Mouse (Mus musculus): ENCODE results near the gene Snrpd3. TPM values are rescaled to one million over a fixed set of nuclear protein-coding genes. Genes with fewer than 3 reads are reported as not detected.

Gene Snrpd3
- polyA plus RNA-seq, 1 experiment from 2014 or later: 58.8 TPM

DNA sequence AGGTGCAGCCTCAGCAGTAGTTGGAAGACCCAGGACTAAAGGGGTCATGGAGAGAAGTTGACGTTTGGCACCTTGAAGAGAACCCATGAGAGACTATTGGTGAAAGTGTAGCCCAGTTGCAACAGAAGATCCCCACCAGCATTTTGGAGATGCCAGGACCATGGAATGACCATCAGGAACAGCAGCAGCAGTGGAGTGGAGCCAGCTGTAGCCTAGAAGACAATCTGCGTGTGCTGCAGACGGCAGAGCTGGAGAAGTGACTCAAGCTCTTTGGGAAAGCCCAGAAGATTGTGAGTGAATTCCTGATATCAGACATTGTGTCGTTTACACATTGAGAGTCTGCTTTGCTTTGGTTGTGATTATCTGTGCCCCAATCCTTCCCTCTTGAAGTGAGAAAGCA is 35.6 kb upstream of the Snrpd3 start:
- H3K4me2 ChIP-seq (ENCODE audit: low read depth, low read length): no peak overlapping the region
- H3K36me3 ChIP-seq (replicated peaks; ENCODE audit: insufficient read depth, low read length): no peaks in the 10 kb centered on the region
- no peak overlapping the region for H3K4me3 ChIP-seq (ENCODE audit: low read depth, low read length)
- H3K27me3 ChIP-seq (ENCODE audit: insufficient read depth, low read length): no peaks in the 10 kb centered on the region
- ATAC-seq: no peak
- H3K9ac ChIP-seq (replicated peaks): no peak overlapping the region
- H3K4me1 ChIP-seq (ENCODE audit: insufficient read depth): 0 out of 2 replicates have a peak, but pooled peaks cover 5% of the 10 kb centered on the region
- WGBS (ENCODE audit: insufficient replicate concordance): 70% methylated on average over 4 of the region's 4 CpGs
- H3K9me3 ChIP-seq (ENCODE audit: low read length): no peaks in the 10 kb centered on the region
- no peak for DNase-seq
- no peak for TF ChIP-seq EP300 (IDR thresholded peaks at IDR 0.05; ENCODE audit: low read depth)
- no peak for TF ChIP-seq CTCF (IDR thresholded peaks at IDR 0.05; ENCODE audit: low read depth)
- no peak overlapping the region for H3K27ac ChIP-seq (ENCODE audit: low read depth)

DNA sequence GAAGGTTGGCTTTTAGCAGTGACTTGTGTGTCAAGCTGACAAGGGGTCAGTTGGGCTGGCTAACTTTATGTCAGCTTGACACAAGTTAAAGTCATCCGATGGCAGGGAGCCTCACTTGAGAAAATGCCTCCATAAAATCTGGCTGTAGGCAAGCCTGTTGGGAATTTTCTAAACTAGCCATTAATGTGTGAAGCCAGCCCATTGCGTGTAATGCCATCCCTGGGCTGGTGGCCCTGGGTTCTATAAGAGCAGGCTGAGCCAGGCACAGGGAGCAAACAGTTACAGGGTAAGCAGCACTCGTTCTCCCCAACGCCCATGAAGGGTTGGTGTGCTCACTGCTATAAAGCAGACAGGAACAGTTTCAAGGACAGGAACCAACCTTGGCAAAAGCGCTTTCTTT is 35.1 kb upstream of the Snrpd3 start:
- H3K36me3 ChIP-seq (replicated peaks; ENCODE audit: insufficient read depth, low read length): no peaks in the 10 kb centered on the region
- 79% methylated on average over 5 of the region's 5 CpGs for whole genome bisulfite sequencing (ENCODE audit: insufficient replicate concordance)

DNA sequence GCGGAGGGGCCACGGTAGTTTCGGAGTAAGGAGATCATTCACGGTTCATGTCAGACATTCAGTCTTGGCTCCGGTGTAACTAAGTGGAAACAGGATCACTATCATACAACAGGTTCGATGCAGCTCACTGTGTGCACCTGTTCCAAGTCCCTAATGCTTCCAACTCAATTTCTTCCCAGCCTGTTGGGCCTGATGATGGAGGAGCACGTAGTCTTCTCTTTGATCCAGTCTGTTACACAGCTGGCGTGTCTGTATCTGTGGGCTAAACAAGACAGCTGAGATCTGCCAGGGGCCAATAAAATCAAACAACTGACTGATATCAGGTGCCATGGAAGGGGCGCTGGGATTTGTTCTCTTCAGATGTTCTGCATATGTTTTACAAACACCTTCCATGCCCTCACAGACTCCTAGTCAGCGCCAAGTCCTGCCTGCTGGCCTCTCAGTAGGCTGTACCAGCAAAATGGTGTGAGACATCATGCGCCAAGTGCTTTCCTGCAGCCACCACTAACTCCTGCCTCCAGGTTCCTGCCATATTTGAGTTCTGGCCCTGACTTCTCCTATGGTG is 34.4 kb upstream of the Snrpd3 start:
- H3K36me3 ChIP-seq (replicated peaks; ENCODE audit: insufficient read depth, low read length): no peaks in the 10 kb centered on the region
- no peaks in the 10 kb centered on the region for H3K4me1 ChIP-seq (ENCODE audit: insufficient read depth)
- no peak overlapping the region for H3K9ac ChIP-seq (replicated peaks)
- no peak overlapping the region for H3K4me3 ChIP-seq (ENCODE audit: low read depth, low read length)
- WGBS (ENCODE audit: insufficient replicate concordance): 86% methylated on average over 11 of the region's 11 CpGs
- no peak overlapping the region for H3K4me2 ChIP-seq (ENCODE audit: low read depth, low read length)
- ATAC-seq (no peak), DNase-seq (no peak)
- no peaks in the 10 kb centered on the region for H3K9me3 ChIP-seq (ENCODE audit: low read length)
- TF ChIP-seq CTCF (IDR thresholded peaks at IDR 0.05; ENCODE audit: low read depth) (no peak), EP300 (IDR thresholded peaks at IDR 0.05; ENCODE audit: low read depth) (no peak)
- no peak overlapping the region for H3K27ac ChIP-seq (ENCODE audit: low read depth)
- H3K27me3 ChIP-seq (ENCODE audit: insufficient read depth, low read length): no peaks in the 10 kb centered on the region

More for the DNA sequence above, 35.1 kb upstream of the Snrpd3 start:
- TF ChIP-seq EP300 (IDR thresholded peaks at IDR 0.05; ENCODE audit: low read depth) (no peak), CTCF (IDR thresholded peaks at IDR 0.05; ENCODE audit: low read depth) (no peak)
- H3K4me3 ChIP-seq (ENCODE audit: low read depth, low read length): no peak overlapping the region
- no peak overlapping the region for H3K4me2 ChIP-seq (ENCODE audit: low read depth, low read length)
- no peak overlapping the region for H3K27ac ChIP-seq (ENCODE audit: low read depth)
- H3K9me3 ChIP-seq (ENCODE audit: low read length): no peaks in the 10 kb centered on the region
- H3K9ac ChIP-seq (replicated peaks): no peak overlapping the region
- DNase-seq (no peak), ATAC-seq (no peak)
- H3K27me3 ChIP-seq (ENCODE audit: insufficient read depth, low read length): no peaks in the 10 kb centered on the region
- no peaks in the 10 kb centered on the region for H3K4me1 ChIP-seq (ENCODE audit: insufficient read depth)

DNA sequence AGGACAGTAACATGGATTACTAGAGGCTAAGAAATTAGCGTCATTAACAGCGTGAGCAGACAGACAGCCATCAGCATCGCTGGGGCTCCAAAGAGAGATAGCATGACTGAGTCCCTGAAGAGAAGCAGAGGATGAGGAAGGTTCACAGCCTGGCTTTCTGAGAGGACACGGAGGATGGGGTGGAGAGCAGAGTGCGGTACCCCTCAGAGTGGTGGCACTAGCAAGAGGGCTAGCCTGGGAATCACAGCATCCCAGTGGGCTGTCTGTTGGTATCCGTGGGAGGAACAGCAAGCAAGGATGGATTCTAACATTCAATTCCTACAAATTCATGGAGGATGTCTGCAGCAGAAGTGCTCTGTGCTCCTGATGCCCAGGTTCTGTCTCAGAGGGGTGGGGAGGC is 33.3 kb upstream of the Snrpd3 start:
- no peaks in the 10 kb centered on the region for H3K4me1 ChIP-seq (ENCODE audit: insufficient read depth)
- H3K27me3 ChIP-seq (ENCODE audit: insufficient read depth, low read length): no peaks in the 10 kb centered on the region
- TF ChIP-seq CTCF (IDR thresholded peaks at IDR 0.05; ENCODE audit: low read depth) (no peak), EP300 (IDR thresholded peaks at IDR 0.05; ENCODE audit: low read depth) (no peak)
- H3K4me3 ChIP-seq (ENCODE audit: low read depth, low read length): no peak overlapping the region
- no peak overlapping the region for H3K4me2 ChIP-seq (ENCODE audit: low read depth, low read length)
- no peak overlapping the region for H3K9ac ChIP-seq (replicated peaks)
- no peak for DNase-seq
- H3K27ac ChIP-seq (ENCODE audit: low read depth): no peak overlapping the region
- ATAC-seq: no peak
- H3K36me3 ChIP-seq (replicated peaks; ENCODE audit: insufficient read depth, low read length): no peaks in the 10 kb centered on the region
- WGBS (ENCODE audit: insufficient replicate concordance): 72% methylated on average over 6 of the region's 6 CpGs
- H3K9me3 ChIP-seq (ENCODE audit: low read length): no peaks in the 10 kb centered on the region

DNA sequence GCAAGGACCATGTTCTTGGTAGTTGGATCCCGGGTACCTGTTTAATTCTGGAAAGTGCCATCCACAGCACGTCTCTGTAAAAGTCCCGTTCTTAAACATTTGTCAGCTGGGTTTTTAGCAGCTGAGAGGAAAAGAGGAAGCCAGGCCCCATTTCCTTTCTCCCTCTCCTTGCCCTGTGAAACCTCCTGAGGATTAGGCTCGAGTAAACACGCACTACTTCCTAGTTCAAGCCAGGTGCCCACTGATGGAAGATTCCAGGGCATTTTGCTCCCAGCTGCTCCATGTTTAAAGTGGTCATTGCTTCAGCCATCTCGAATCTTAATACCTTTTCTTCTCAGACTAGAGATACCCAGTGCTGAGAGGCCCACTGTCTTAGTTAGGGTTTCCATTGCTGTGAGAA is 32.6 kb upstream of the Snrpd3 start:
- TF ChIP-seq EP300 (IDR thresholded peaks at IDR 0.05; ENCODE audit: low read depth) (no peak), CTCF (IDR thresholded peaks at IDR 0.05; ENCODE audit: low read depth) (no peak)
- DNase-seq (no peak), ATAC-seq (no peak)
- no peaks in the 10 kb centered on the region for H3K27me3 ChIP-seq (ENCODE audit: insufficient read depth, low read length)
- WGBS (ENCODE audit: insufficient replicate concordance): 27% methylated on average over 6 of the region's 6 CpGs
- H3K4me3 ChIP-seq (ENCODE audit: low read depth, low read length): no peak overlapping the region
- no peaks in the 10 kb centered on the region for H3K4me1 ChIP-seq (ENCODE audit: insufficient read depth)
- H3K9ac ChIP-seq (replicated peaks): no peak overlapping the region
- no peak overlapping the region for H3K27ac ChIP-seq (ENCODE audit: low read depth)
- no peaks in the 10 kb centered on the region for H3K36me3 ChIP-seq (replicated peaks; ENCODE audit: insufficient read depth, low read length)
- no peaks in the 10 kb centered on the region for H3K9me3 ChIP-seq (ENCODE audit: low read length)
- H3K4me2 ChIP-seq (ENCODE audit: low read depth, low read length): no peak overlapping the region

DNA sequence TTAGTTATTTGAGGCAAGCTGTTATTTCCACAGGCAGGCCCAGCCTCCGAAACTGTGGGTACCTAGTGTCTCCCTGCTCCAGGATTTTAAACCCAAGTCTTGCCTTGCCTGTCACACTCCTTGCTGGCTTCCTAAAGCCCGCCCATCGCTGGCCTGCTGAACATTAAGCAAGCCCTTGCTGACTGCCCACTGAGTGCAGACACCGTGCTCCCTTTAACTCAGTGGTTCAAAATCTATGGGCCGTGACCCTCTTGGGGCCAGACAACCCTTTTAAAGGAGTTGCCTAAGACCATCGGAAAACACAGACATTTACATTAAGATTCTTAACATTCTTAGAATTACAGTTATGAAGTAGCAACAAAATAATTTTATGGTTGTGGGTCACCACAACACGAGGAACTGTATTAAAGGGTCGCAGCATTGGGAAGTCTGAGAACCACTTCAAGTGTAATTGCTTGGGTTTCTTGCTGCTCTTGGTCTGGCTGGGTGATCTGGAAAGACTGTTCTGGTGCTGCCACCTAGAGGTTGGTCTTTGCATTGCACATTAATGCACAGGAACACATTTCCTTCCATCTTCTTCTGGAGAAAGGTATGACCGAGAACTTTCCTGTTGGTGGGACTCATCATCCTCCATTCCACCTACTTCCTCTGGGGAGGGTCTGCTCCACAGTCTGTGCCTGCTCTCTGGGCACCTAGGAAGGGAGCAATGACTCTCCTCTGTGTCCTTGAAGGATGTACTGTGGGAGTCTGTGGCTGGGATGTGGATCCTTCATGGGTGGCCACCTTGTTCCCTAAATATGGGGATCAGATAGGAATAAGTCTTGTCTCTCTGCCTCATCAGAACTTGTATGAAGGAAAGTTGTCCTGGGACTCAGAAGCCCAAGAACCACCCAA is 31.0 kb upstream of the Snrpd3 start:
- H3K27ac ChIP-seq (ENCODE audit: low read depth): no peak overlapping the region
- no peaks in the 10 kb centered on the region for H3K9me3 ChIP-seq (ENCODE audit: low read length)
- no peak for TF ChIP-seq EP300 (IDR thresholded peaks at IDR 0.05; ENCODE audit: low read depth)
- TF ChIP-seq CTCF (IDR thresholded peaks at IDR 0.05; ENCODE audit: low read depth): peak; percentile 98
- no peaks in the 10 kb centered on the region for H3K36me3 ChIP-seq (replicated peaks; ENCODE audit: insufficient read depth, low read length)
- no peak overlapping the region for H3K4me3 ChIP-seq (ENCODE audit: low read depth, low read length)
- no peak overlapping the region for H3K9ac ChIP-seq (replicated peaks)
- no peaks in the 10 kb centered on the region for H3K27me3 ChIP-seq (ENCODE audit: insufficient read depth, low read length)
- peak; percentile 84 for DNase-seq
- ATAC-seq: peak; percentile 58; the same call in 1 of the 2 replicates
- H3K4me1 ChIP-seq (ENCODE audit: insufficient read depth): no peaks in the 10 kb centered on the region
- 47% methylated on average over 9 of the region's 9 CpGs for WGBS (ENCODE audit: insufficient replicate concordance)
- H3K4me2 ChIP-seq (ENCODE audit: low read depth, low read length): no peak overlapping the region

Data from liver, postnatal 0 days (tissue).